13 mouse cellular contexts compared by ENCODE assay signal in genomic region chr15:83157667-83158064, GRCm38 (mm10). TPM values are rescaled to one million over a fixed set of nuclear protein-coding genes. Genes with fewer than 3 reads are reported as not detected.
DNase-seq lines count a peak whose midpoint lies in the region; ATAC-seq and TF ChIP-seq lines count a peak whose summit lies in the region.
"Had no signal": no experiment of that assay in that cellular context is flagged by ENCODE, and none has a peak within 500 bp of the region (broad histone marks: within the 10 kb centered on the region; RNA-seq: fewer than 3 reads in every experiment).

No protein-coding gene starts in this region.

- H3K36me3 ChIP-seq in heart, embryonic 13.5 days: peaks cover 83% of the 10 kb centered on the region
- H3K36me3 ChIP-seq in liver, embryonic 13.5 days: peaks cover 99% of the 10 kb centered on the region
- H3K36me3 ChIP-seq in ES-Bruce4 (ENCODE audit: control insufficient read depth, insufficient read depth, low read length, poor library complexity, severe bottlenecking): peaks cover 2% of the 10 kb centered on the region; the same call in 1 of the 2 replicates
- peaks cover 19% of the 10 kb centered on the region for H3K36me3 ChIP-seq in stomach, embryonic 16.5 days (ENCODE audit: control insufficient read depth, insufficient read depth, low read length)

- H3K9ac ChIP-seq in heart, embryonic 13.5 days: peak overlapping the region; percentile 28; the same call in 1 of the 2 replicates
- H3K9ac ChIP-seq in liver, embryonic 13.5 days: no peak overlapping the region
- H3K9ac ChIP-seq in ES-Bruce4 (ENCODE audit: low read depth, poor library complexity, severe bottlenecking): no peak overlapping the region
- no peak overlapping the region for H3K9ac ChIP-seq in stomach, embryonic 16.5 days (ENCODE audit: low read length)
- H3K9ac ChIP-seq: forebrain, postnatal 0 days; hindbrain, embryonic 12.5 days; limb, embryonic 15.5 days; lung, embryonic 14.5 days; midbrain, embryonic 12.5 days had no signal

- WGBS in heart, embryonic 13.5 days: 92% methylated on average over 6 of the region's 6 CpGs
- WGBS in liver, embryonic 13.5 days (ENCODE audit: insufficient replicate concordance): 92% methylated on average over 6 of the region's 6 CpGs
- 95% methylated on average over 6 of the region's 6 CpGs for WGBS in stomach, embryonic 16.5 days

- TF ChIP-seq POLR2A in ES-Bruce4 (IDR thresholded peaks at IDR 0.05; ENCODE audit: insufficient read depth, low read length): no peak

- no peak for ATAC-seq in heart, embryonic 13.5 days (ENCODE audit: extremely low read depth, insufficient number of reproducible peaks, low FRiP score, low TSS enrichment)
- no peak for ATAC-seq in liver, embryonic 13.5 days (ENCODE audit: low read depth)
- ATAC-seq in stomach, embryonic 16.5 days (ENCODE audit: insufficient read depth, low FRiP score): no peak
- ATAC-seq: forebrain, postnatal 0 days had no signal

- H3K4me1 ChIP-seq in heart, embryonic 13.5 days: no peaks in the 10 kb centered on the region
- peaks cover 53% of the 10 kb centered on the region for H3K4me1 ChIP-seq in liver, embryonic 13.5 days (replicated peaks)
- H3K4me1 ChIP-seq in ES-Bruce4 (ENCODE audit: control insufficient read depth, insufficient read depth, low read length): no peaks in the 10 kb centered on the region
- H3K4me1 ChIP-seq in stomach, embryonic 16.5 days (ENCODE audit: control insufficient read depth, insufficient read depth, low read length): no peaks in the 10 kb centered on the region

- TF ChIP-seq CTCF in ES-Bruce4 (IDR thresholded peaks at IDR 0.05; ENCODE audit: low read depth, low read length): no peak

- H3K9me3 ChIP-seq in heart, embryonic 13.5 days: no peaks in the 10 kb centered on the region
- no peaks in the 10 kb centered on the region for H3K9me3 ChIP-seq in liver, embryonic 13.5 days (replicated peaks)
- no peaks in the 10 kb centered on the region for H3K9me3 ChIP-seq in ES-Bruce4 (replicated peaks; ENCODE audit: control insufficient read depth, insufficient read depth, low read length, poor library complexity, severe bottlenecking)
- no peaks in the 10 kb centered on the region for H3K9me3 ChIP-seq in stomach, embryonic 16.5 days (replicated peaks; ENCODE audit: control insufficient read depth, low read length)
- H3K9me3 ChIP-seq: limb, embryonic 15.5 days; midbrain, embryonic 12.5 days had no signal

- H3K27ac ChIP-seq in heart, embryonic 13.5 days (replicated peaks): no peak overlapping the region
- peak overlapping the region; percentile 32 for H3K27ac ChIP-seq in liver, embryonic 13.5 days
- peak overlapping the region; percentile 15 for H3K27ac ChIP-seq in ES-Bruce4 (ENCODE audit: insufficient read depth, low read length)
- H3K27ac ChIP-seq in stomach, embryonic 16.5 days (ENCODE audit: low read length): peak overlapping the region; percentile 62; the same call in 1 of the 2 replicates
- H3K27ac ChIP-seq: hindbrain, embryonic 12.5 days; left cerebral cortex, adult 2 months; limb, embryonic 15.5 days; midbrain, embryonic 12.5 days had no signal

- H3K4me2 ChIP-seq in heart, embryonic 13.5 days: no peak overlapping the region
- H3K4me2 ChIP-seq in liver, embryonic 13.5 days: no peak overlapping the region
- H3K4me2 ChIP-seq in stomach, embryonic 16.5 days (ENCODE audit: low read depth, low read length): no peak overlapping the region
- H3K4me2 ChIP-seq: hindbrain, embryonic 12.5 days; limb, embryonic 15.5 days; lung, embryonic 14.5 days; midbrain, embryonic 12.5 days had no signal

- intact Hi-C loops in heart, postnatal 36 days (cut with DNase I): loop anchor here (1.0 to 5.0 kb wide), 3 partner anchors 15 to 360 kb away; partner anchors contain the start of gene Cyb5r3

- no peak for DNase-seq in heart, postnatal 36 days
- DNase-seq in liver, embryonic 13.5 days: no peak
- no peak for DNase-seq in liver
- DNase-seq in left cerebral cortex, adult 8-10 months (ENCODE audit: low spot score in 2 of 2): no peak
- DNase-seq: forebrain, postnatal 0 days had no signal

- H3K4me3 ChIP-seq in heart, embryonic 13.5 days: no peak overlapping the region
- H3K4me3 ChIP-seq in liver, embryonic 13.5 days (replicated peaks): no peak overlapping the region
- no peak overlapping the region for H3K4me3 ChIP-seq in ES-Bruce4 (ENCODE audit: low read depth, low read length)
- H3K4me3 ChIP-seq in stomach, embryonic 16.5 days (replicated peaks; ENCODE audit: low read length): no peak overlapping the region
- H3K4me3 ChIP-seq: hindbrain, embryonic 12.5 days; left cerebral cortex, adult 2 months; limb, embryonic 15.5 days; midbrain, embryonic 12.5 days had no signal

- no peak for TF ChIP-seq EP300 in ES-Bruce4 (IDR thresholded peaks at IDR 0.05; ENCODE audit: insufficient read depth, low read depth, low read length)

- H3K27me3 ChIP-seq in heart, embryonic 13.5 days (replicated peaks): no peaks in the 10 kb centered on the region
- no peaks in the 10 kb centered on the region for H3K27me3 ChIP-seq in liver, embryonic 13.5 days
- H3K27me3 ChIP-seq in ES-Bruce4 (ENCODE audit: control insufficient read depth, insufficient read depth, low read length, poor library complexity, severe bottlenecking): no peaks in the 10 kb centered on the region
- no peaks in the 10 kb centered on the region for H3K27me3 ChIP-seq in stomach, embryonic 16.5 days (ENCODE audit: control insufficient read depth, insufficient read depth, low read length)
- H3K27me3 ChIP-seq: hindbrain, embryonic 12.5 days; limb, embryonic 15.5 days; midbrain, embryonic 12.5 days had no signal

RNA-seq across cellular contexts. Expression of gene Poldip3, which starts 8.5 kb away (rescaled TPM):
- 73.9 and 74.2 TPM in 2 replicates for polyA plus RNA-seq in heart, embryonic 13.5 days (2015; fragmentation: Nextera tagmentation; extraction: Ambion mirVana)
- 10 to 100 TPM; 26.6 to 29.1 TPM for total RNA-seq in heart, postnatal 36 days (2021)
- polyA plus RNA-seq in liver, embryonic 13.5 days (2015; fragmentation: Nextera tagmentation; extraction: Ambion mirVana): 65.0 and 69.6 TPM in 2 replicates
- polyA plus RNA-seq in ES-Bruce4 (2011; ENCODE audit: insufficient read depth, insufficient read length, low read depth, missing spikeins): 97.9 and 113 TPM in 2 replicates
- 121 and 128 TPM in 2 replicates for polyA plus RNA-seq in stomach, embryonic 16.5 days (2015; fragmentation: Nextera tagmentation; extraction: Ambion mirVana)
- total RNA-seq in left cerebral cortex, adult 8-10 months (2022): 10 to 100 TPM; 93.8 to 98.2 (median 96.0) TPM

RNA-seq across cellular contexts. Expression of gene Cyb5r3, which starts 14.7 kb away (rescaled TPM):
- 127 and 137 TPM in 2 replicates for polyA plus RNA-seq in heart, embryonic 13.5 days (2015; fragmentation: Nextera tagmentation; extraction: Ambion mirVana)
- total RNA-seq in heart, postnatal 36 days (2021): 10 to 100 TPM; 88.0 to 94.8 TPM
- 110 and 147 TPM in 2 replicates for polyA plus RNA-seq in liver, embryonic 13.5 days (2015; fragmentation: Nextera tagmentation; extraction: Ambion mirVana)
- polyA plus RNA-seq in ES-Bruce4 (2011; ENCODE audit: insufficient read depth, insufficient read length, low read depth, missing spikeins): 188 and 200 TPM in 2 replicates
- polyA plus RNA-seq in stomach, embryonic 16.5 days (2015; fragmentation: Nextera tagmentation; extraction: Ambion mirVana): 211 and 262 TPM in 2 replicates
- total RNA-seq in left cerebral cortex, adult 8-10 months (2022): 10 to 100 TPM; 74.6 to 85.7 (median 80.2) TPM

RNA-seq across cellular contexts. Expression of gene Rrp7a, which starts 35.1 kb away (rescaled TPM):
- polyA plus RNA-seq in heart, embryonic 13.5 days (2015; fragmentation: Nextera tagmentation; extraction: Ambion mirVana): 41.1 and 45.9 TPM in 2 replicates
- total RNA-seq in heart, postnatal 36 days (2021): 10 to 100 TPM; 42.3 to 42.8 TPM
- 35.6 and 40.9 TPM in 2 replicates for polyA plus RNA-seq in liver, embryonic 13.5 days (2015; fragmentation: Nextera tagmentation; extraction: Ambion mirVana)
- 90.8 and 102 TPM in 2 replicates for polyA plus RNA-seq in ES-Bruce4 (2011; ENCODE audit: insufficient read depth, insufficient read length, low read depth, missing spikeins)
- polyA plus RNA-seq in stomach, embryonic 16.5 days (2015; fragmentation: Nextera tagmentation; extraction: Ambion mirVana): 65.5 and 66.0 TPM in 2 replicates
- 100 to 1,000 TPM; 128 to 155 (median 146) TPM for total RNA-seq in left cerebral cortex, adult 8-10 months (2022)
